Mouse (Mus musculus) embryo, embryonic 10 days (tissue): ENCODE data around the gene 3830417A13Rik.

Experiments used
- DNase-seq: peaks from one replicate; pipeline ENCODE4 v3.0.0-alpha.2; 2015; ENCODE audit warnings: low spot score

3830417A13Rik gene

DNA sequence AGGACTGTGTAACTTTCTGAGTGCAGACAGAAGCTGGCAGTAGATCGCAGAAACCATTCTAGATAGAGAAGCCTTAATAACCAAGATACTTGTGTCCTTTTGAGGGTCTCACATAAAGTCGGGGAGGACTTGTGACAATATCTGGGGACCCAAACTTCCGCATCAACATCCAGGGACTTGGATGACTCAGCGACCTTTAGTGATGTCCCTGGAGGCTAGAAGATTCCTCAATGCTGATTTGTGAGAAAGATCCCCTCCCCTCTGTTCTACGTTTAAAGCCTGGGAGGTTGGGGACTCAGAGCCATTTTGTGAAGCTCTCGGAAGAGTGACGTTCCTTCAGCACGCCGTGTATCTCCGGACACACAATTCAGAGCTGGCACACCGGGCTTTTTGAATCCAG lies at the start of gene 3830417A13Rik:
Gene 3830417A13Rik (plus strand): TSS at position 301 of the 400 bp plus-strand sequence.
- DNase-seq, result no peak

- no peak for DNase-seq
Measured at GRCm38 (mm10) chrX:64152098-64152497, 21.2 kb upstream of the 3830417A13Rik start, which contains the start of gene Gm6760. Gene Gm6760 (minus strand): TSS chrX:64152198.

- DNase-seq, result no peak
Measured at GRCm38 (mm10) chrX:64181246-64181645, 7.9 kb downstream of the 3830417A13Rik start.
